Mouse (Mus musculus) lung, postnatal 0 days (tissue): ENCODE measurements at regions not wholly inside any gene's neighbourhood (a gene's known extent, or its start where the extent isn't known, plus 50 kb on each side); places are given as distances from the start of the nearest gene placed in this dataset.

Experiments used
- CTCF ChIP-seq: IDR thresholded peaks from 2 replicates; pipeline ENCODE4 v1.5.1; 2016; ENCODE audit warnings: antibody characterized with exemption, mild to moderate bottlenecking
- EP300 ChIP-seq: IDR thresholded peaks from 2 replicates; pipeline ENCODE4 v1.6.1; 2016; ENCODE audit warnings: antibody characterized with exemption, mild to moderate bottlenecking, control low read depth

GRCm38 (mm10) chr10:44779568-44780207 is 251.4 kb upstream of the Prdm1 start:
- no peak for TF ChIP-seq EP300
- TF ChIP-seq CTCF = no peak
